Mouse (Mus musculus) embryonic fibroblast, embryonic 13.5 days (primary cell): ENCODE data around the gene Gpatch8. TPM values are rescaled to one million over a fixed set of nuclear protein-coding genes. Genes with fewer than 3 reads are reported as not detected.

Experiments
- H3K27ac ChIP-seq: 2 replicates; pipeline ENCODE4 v1.5.1; 2012; ENCODE audit warnings: low read length, control low read depth, inconsistent platforms; ENCODE audit not compliant: insufficient read depth
- H3K4me1 ChIP-seq: 2 replicates; pipeline ENCODE4 v1.6.1; 2011; ENCODE audit warnings: low read length; ENCODE audit not compliant: control insufficient read depth, insufficient read depth
- H3K4me3 ChIP-seq: 2 replicates; pipeline ENCODE4 v1.5.1; 2011; ENCODE audit warnings: mild to moderate bottlenecking, control low read depth, low read length; ENCODE audit not compliant: insufficient read depth
- CTCF ChIP-seq: IDR thresholded peaks from 2 replicates; pipeline ENCODE4 v1.5.1; 2011; ENCODE audit warnings: mild to moderate bottlenecking, control low read depth, low read length, moderate library complexity, borderline replicate concordance; ENCODE audit not compliant: insufficient read depth
- POLR2A ChIP-seq: IDR thresholded peaks from 2 replicates; pipeline ENCODE4 v1.6.1; 2011; ENCODE audit warnings: low read depth, mild to moderate bottlenecking, control low read depth, low read length, moderate library complexity
- polyA plus RNA-seq: library from polyadenylated mRNA; stranded (reverse); fragments of >200 nt; gene quantifications from 2 replicates; pipeline ENCODE4 v1.2.4, GENCODE M21; 2011; ENCODE audit warnings: low read depth; ENCODE audit not compliant: missing spikeins, insufficient read length

Gpatch8 gene
- polyA plus RNA-seq, 1 experiment, result 36.6 TPM

GRCm38 (mm10) chr11:102496732-102497131 lies 59.5 kb downstream of the Gpatch8 start:
- Histone ChIP-seq H3K27ac (no peak overlapping the region), H3K4me1 (no peaks in the 10 kb centered on the region), H3K4me3 (no peak overlapping the region)
- TF ChIP-seq CTCF (no peak), POLR2A (no peak)

GRCm38 (mm10) chr11:102496206-102496605 lies 60.0 kb downstream of the Gpatch8 start:
- H3K4me3 ChIP-seq, result no peak overlapping the region
- no peaks in the 10 kb centered on the region for H3K4me1 ChIP-seq
- no peak overlapping the region for H3K27ac ChIP-seq
- TF ChIP-seq CTCF (no peak), POLR2A (no peak)

GRCm38 (mm10) chr11:102495742-102496141 lies 60.5 kb downstream of the Gpatch8 start:
- TF ChIP-seq POLR2A (no peak), CTCF (no peak)
- no peaks in the 10 kb centered on the region for H3K4me1 ChIP-seq

GRCm38 (mm10) chr11:102495114-102495513 lies 61.1 kb downstream of the Gpatch8 start:
- Histone ChIP-seq H3K4me1 (no peaks in the 10 kb centered on the region), H3K27ac (no peak overlapping the region), H3K4me3 (no peak overlapping the region)
- TF ChIP-seq CTCF, result no peak
- TF ChIP-seq POLR2A, result no peak

More at GRCm38 (mm10) chr11:102495742-102496141, 60.5 kb downstream of the Gpatch8 start:
- H3K4me3 ChIP-seq, result no peak overlapping the region
- no peak overlapping the region for H3K27ac ChIP-seq

- no peaks in the 10 kb centered on the region for H3K4me1 ChIP-seq
- no peak overlapping the region for H3K27ac ChIP-seq
- TF ChIP-seq POLR2A, result no peak
- TF ChIP-seq CTCF, result no peak
- H3K4me3 ChIP-seq, result no peak overlapping the region
Measured at GRCm38 (mm10) chr11:102494063-102494650, 62.0 kb downstream of the Gpatch8 start.

- TF ChIP-seq CTCF, result no peak
- TF ChIP-seq POLR2A, result no peak
- no peak overlapping the region for H3K27ac ChIP-seq
Measured at GRCm38 (mm10) chr11:102493241-102493640, 63.0 kb downstream of the Gpatch8 start.

GRCm38 (mm10) chr11:102487901-102488300 lies 68.3 kb downstream of the Gpatch8 start:
- Histone ChIP-seq H3K27ac (no peak overlapping the region), H3K4me3 (no peak overlapping the region), H3K4me1 (no peaks in the 10 kb centered on the region)
- no peak for TF ChIP-seq CTCF
- TF ChIP-seq POLR2A, result no peak

More at GRCm38 (mm10) chr11:102493241-102493640, 63.0 kb downstream of the Gpatch8 start:
- Histone ChIP-seq H3K4me1 (no peaks in the 10 kb centered on the region), H3K4me3 (no peak overlapping the region)

GRCm38 (mm10) chr11:102486733-102487386 lies 69.3 kb downstream of the Gpatch8 start:
- no peak overlapping the region for H3K4me3 ChIP-seq
- no peak overlapping the region for H3K27ac ChIP-seq
- H3K4me1 ChIP-seq, result no peaks in the 10 kb centered on the region
- TF ChIP-seq CTCF (peak; percentile 40; the same call in 1 of the 2 replicates), POLR2A (no peak)

- no peaks in the 10 kb centered on the region for H3K4me1 ChIP-seq
- H3K27ac ChIP-seq, result no peak overlapping the region
- TF ChIP-seq POLR2A (no peak), CTCF (no peak)
- H3K4me3 ChIP-seq, result no peak overlapping the region
Measured at GRCm38 (mm10) chr11:102481779-102482178, 74.4 kb downstream of the Gpatch8 start.

- TF ChIP-seq POLR2A (no peak), CTCF (no peak)
- Histone ChIP-seq H3K27ac (no peak overlapping the region), H3K4me1 (no peaks in the 10 kb centered on the region), H3K4me3 (no peak overlapping the region)
Measured at GRCm38 (mm10) chr11:102480897-102481296, 75.3 kb downstream of the Gpatch8 start.

GRCm38 (mm10) chr11:102480111-102480510 lies 76.1 kb downstream of the Gpatch8 start:
- Histone ChIP-seq H3K4me1 (no peaks in the 10 kb centered on the region), H3K4me3 (no peak overlapping the region), H3K27ac (no peak overlapping the region)
- TF ChIP-seq POLR2A (no peak), CTCF (no peak)
